Mouse (Mus musculus) ES-Bruce4 (cell line): Measurements from ENCODE around the gene Enpp6.

ENCODE experiments used
- EP300 ChIP-seq: IDR thresholded peaks from 2 replicates; pipeline ENCODE4 v1.6.1; 2011; ENCODE audit warnings: low read depth, low read length; ENCODE audit not compliant: insufficient read depth
- POLR2A ChIP-seq: IDR thresholded peaks from one replicate; pipeline ENCODE4 v1.8.1; 2011; ENCODE audit warnings: low read length; ENCODE audit not compliant: insufficient read depth

DNA sequence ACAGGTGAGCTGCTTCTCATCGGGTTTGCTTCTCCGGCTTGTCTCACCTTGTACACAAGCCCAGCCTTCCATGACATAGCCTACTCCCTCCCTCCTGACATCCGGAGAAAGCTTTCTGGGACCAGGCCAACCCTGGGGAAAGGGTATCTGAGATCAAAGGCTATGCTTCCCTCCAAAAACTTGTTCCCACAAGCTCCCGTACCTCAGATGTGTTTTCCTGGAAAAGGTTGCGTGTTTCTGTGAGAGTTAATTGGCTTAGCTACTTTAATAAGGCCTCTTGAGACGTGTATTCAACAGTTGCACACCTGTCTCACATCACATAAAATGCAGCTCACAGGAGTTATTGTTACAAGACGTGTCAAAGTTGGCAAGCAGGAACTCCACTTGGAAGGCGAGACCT is 49.8 kb downstream of the Enpp6 start:
- TF ChIP-seq EP300 = no peak
- no peak for TF ChIP-seq POLR2A
